Mouse (Mus musculus): ENCODE results near the gene Tpt1.

DNA sequence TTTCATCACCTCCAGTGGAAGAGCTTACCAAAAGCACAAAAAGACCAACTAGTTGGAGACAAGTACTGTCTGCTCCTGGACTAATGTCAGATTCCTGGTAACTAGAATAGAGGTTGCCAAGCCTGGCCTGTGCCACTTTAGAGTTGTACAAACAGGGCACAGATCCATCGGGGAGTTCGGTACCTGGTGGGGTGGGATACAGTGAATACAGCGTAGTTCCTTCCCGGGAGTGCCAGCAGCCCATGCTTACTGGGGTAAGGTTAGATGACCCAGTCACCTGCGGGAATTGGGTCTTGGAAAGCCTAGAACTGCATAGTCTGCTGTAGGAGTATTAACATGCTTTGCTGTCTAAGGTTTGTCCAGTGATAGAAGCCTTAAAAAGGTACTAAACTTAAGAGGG is 3.6 kb downstream of the Tpt1 start:
- no peak for TF ChIP-seq CTCF (IDR thresholded peaks at IDR 0.05; ENCODE audit: borderline replicate concordance, control insufficient read depth, extremely low read depth, insufficient read depth, low read length, poor library complexity)
- TF ChIP-seq POLR2A (IDR thresholded peaks at IDR 0.05; ENCODE audit: control insufficient read depth, extremely low read depth, insufficient read depth, low read length, poor library complexity): no peak

All from thymus, adult 2 months (tissue).